Mouse (Mus musculus) stomach, postnatal 0 days (tissue): ENCODE data around the gene Hist2h4.

Source experiments
- CTCF ChIP-seq: IDR thresholded peaks from 2 replicates; pipeline ENCODE4 v1.5.1; 2016; ENCODE audit warnings: antibody characterized with exemption, low read depth, mild to moderate bottlenecking, moderate library complexity
- EP300 ChIP-seq: optimal IDR thresholded peaks from 2 replicates; pipeline ENCODE3; 2016; ENCODE audit warnings: antibody characterized with exemption

DNA sequence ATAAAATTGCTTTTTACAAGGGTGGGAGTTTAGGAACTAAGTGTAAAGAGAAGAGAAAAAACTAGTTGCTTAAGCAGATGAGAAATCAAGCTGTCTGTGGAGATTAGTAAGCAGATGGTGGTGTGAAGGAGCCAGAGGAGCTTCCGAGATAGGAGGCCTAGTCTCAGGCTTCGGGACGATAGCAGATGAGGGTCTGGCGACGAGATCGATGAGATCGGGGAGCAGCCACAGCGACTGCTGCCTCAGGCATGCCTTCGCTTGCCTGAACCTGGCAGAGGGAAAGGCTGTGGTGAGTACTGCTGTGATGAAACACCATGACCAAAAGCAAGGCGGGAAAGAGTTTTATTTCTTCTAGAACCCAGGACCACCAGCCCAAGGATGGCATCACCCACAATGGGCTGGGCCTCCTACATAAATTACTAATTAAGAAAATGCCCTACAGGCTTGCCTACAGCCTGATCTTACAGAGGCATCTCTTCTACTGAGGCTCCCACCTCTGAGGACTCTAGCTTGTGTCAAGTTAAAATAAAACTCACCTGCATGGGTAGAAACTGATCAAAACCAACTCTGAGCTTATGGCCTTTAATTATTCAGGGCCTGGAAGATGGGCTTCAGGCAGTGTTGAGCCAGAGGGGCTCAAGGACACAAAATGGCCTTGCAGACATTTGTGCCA, 8.3 kb downstream of the Hist2h4 start:
- TF ChIP-seq EP300 (no peak), CTCF (no peak)
